Mouse (Mus musculus): ENCODE measurements around the gene Fntb.
"Not testable (repeated sequence)": the region's sequence is repeated elsewhere in the genome, so short reads cannot be mapped to it uniquely, and the experiment has no call there.

The Fntb gene

DNA sequence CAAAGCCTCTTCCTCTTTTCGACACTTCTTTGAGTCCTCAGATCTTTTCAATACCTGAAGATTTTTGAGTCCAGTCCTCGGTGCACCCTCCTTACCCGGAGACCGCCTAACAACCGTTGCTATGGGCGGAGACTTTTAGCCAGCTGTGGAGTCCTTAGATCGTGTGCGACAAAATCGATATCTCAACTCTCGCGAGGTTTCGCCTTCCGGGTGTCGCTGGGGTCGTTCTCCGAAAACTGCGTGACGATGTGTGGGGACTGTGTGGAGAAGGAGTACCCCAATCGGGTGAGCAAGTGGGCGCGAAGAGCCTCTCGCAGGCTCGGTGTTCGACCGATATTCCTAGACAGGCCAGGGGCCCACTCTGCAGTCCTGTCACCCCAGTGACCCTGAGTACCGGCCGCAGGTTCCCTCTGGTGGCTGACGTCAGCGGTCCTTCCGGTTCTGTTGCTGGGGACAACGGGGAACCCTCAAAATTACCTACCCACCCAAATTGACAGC, at the start of gene Fntb, which contains the start of gene Churc1:
Fntb (plus strand) TSS at position 236 of the 498 bp plus-strand sequence.
Churc1 (plus strand) TSS at position 185 of the 498 bp plus-strand sequence.
- DNase-seq (ENCODE audit: low spot score): peak; percentile 91

DNA sequence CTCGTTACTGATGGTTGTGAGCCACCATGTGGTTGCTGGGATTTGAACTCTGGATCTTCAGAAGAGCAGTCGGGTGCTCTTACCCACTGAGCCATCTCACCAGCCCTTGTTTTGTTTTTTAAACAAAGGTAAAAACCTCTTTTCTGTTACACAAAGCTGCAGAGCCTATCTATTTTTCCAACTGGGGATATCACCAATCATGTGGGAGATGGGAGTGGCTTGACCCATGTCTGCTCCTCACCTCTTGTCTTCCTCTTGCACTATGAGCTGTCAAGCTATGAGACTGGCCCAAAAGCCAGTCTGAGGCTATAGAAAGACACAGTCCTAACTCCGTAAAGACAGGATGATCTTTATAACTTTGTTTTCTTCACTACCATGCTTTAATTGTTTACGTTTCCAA, 47.0 kb upstream of the Fntb start:
- DNase-seq (ENCODE audit: low spot score): no peak

DNA sequence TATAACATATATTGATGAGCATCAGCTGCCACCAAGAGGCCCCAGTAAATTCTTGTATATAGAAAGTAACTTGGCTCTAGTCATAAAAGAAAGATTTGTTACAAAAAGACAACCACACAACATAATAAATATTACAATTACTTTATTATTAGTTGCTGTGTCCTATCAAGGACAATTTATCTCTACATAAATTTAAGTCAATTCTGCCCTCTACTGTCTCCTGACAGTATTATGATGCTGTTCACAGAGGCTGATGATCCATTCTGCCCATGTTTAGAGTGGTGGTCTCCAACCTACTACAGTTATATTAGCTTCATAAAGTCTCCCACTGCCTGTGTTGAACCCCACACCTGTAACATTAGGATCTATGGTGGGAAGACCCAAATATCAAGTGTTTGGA, 44.8 kb upstream of the Fntb start:
- DNase-seq (ENCODE audit: low spot score): no peak

DNA sequence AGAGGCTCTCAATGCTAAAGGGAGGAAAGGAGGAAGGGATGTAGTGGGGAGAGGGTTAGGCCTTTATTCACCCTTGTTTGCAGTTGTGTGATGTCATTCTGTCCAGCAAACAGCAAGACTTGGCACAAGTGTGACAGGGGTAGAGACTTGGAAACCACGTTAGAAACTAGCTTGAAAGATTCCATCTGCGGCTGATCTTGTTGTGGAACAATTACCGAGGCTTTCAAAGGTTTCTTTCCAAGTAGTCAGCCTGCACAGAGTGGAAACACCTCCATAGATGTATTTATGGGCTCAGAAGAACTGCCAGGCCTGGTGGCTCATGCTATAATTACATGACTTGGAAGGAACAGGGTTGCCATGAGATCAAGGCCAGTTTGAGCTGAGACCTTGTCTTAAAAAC, 43.4 kb upstream of the Fntb start:
- no peak for DNase-seq (ENCODE audit: low spot score)

DNA sequence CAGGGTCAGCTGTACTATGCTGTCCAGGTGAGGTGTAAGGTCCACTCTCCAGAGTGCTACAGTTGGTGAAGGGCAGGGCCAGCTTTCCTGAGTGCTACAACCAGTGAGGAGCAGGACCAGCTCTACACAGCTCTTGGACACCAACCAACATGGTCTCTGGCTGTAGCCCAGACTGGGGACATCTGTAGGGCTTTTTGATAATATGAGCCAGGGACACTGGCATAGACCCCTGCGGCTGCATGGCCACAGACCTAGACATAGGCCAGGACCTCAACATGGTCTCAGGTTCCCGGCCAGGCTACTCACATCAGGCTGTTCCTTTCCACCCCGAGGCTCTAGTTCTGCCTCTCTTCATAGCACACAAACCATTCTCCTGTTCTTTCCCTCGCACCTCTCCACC, 37.4 kb upstream of the Fntb start:
- no peak for DNase-seq (ENCODE audit: low spot score)

DNA sequence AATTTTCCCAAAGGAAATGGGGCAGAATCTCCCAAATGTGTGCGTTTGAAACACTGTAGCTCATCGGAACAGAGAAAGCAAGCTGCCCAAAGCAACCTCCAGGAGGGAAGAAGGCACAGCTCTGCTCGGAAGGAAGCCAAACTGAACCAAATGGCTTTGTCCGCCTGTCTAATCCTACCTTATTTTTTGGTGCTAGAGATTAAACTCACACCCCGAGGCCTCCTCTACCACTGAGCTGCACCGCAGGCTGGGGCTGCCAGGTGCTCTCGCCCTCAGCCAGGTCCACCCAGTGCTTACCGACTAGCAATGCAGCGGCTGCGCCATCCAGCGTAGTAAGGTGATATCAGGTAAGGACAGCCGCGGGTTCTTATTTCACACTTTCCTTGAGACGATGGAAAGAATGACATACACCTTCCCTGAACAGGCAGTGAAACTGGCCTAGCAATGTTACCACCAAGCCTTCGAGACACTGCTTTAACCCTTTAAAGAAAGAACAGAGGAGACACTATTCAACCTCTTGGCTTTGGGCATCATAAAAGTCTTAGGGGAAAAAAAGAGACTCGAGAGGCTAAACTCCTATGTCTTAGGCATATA, 14.4 kb upstream of the Fntb start:
- no peak for DNase-seq (ENCODE audit: low spot score)

DNA sequence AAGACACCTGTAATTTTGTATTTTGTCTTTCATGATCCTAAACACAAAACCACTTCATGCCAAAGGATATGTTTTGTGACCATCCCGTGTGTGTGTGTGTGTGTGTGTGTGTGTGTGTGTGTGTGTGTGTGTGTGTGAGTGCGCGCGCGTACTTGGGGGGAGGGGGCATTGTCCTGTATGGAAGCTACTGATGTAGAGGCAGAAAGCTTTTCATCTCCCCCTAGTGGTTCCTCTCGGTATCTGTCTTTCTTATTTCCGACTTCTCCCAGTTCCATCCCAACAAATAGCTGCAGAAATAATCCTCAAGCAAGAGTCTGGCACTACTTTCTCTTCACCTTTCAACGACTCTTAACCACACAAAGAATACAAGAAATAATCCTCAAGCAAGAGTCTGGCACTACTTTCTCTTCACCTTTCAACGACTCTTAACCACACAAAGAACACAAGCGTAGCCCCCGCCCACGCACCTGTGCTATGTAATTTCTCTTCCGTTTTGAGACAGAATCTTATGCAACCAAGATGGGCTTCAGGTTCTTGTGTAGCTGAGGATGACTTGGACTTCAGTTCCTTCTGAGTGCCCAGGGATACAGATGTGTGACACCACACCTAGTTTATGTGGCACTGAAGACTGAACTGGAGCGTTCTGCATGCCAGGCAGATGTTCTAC, 12.6 kb upstream of the Fntb start:
- peak; percentile 80 for DNase-seq (ENCODE audit: low spot score)

DNA sequence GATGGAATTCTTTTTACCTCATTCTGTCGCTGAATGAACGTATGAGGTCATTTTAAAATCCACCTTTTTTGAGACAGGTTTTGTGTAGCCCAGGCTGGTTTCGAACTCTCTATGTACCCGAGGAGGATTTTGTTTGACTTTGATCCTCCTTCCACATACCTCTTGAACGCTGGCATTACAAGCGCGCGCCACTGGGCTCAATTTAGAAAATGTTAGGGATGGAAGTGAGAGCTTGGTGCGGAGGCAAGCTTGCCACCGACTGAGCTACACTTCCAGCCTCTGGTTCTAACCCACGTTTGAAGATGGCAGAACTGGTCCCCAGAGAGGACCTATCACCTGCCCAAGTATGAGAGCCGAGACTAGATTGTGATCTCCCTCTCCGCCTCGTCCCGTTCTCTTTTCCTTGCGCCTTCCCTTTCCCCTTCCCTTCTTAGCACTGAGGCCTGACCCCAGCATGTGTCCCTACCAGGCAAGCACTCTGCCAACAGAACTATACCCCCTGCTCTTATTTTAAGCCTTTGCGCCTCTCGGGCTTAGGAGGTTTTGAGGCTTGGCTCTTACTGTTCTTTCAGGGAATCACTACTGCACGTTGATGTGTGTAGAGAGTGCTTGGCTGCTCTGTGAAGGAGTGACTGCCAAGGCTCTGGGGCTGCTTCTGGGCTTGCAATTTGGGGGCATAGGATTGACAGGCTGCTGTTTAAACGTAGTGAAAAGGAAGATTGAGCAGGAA, 677 bp downstream of the Fntb start:
- peak; percentile 36 for DNase-seq (ENCODE audit: low spot score)

DNA sequence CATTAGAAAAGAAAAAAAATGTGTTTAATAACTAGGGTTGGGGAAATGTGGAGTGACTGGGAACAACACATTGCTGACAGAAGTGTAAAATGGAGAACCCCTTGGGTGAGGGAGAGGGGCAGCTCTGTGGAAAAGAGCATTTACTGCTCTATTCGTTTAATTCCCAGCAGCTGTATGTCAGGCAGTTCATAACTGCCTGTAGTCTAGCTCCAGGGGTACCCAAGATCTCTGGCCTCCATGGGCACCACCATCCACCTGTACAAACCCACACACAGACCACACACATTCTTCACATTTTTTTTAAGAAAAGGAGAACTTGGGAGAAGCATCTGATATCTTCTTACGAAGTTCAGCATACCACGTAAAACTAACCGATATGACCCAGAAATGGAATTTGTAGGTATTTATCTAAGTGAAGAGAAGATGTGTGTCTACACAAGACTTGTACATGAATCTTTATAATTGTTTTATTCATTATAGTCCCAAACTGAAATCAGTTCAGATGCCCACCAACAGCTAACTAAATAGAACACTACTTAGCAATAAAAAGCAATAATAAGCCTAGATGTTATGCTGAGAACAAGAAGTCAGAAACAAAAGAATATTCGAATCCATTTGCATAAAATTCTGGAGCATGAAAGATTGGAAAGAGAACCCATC, 5.6 kb downstream of the Fntb start:
- no peak for DNase-seq (ENCODE audit: low spot score)

DNA sequence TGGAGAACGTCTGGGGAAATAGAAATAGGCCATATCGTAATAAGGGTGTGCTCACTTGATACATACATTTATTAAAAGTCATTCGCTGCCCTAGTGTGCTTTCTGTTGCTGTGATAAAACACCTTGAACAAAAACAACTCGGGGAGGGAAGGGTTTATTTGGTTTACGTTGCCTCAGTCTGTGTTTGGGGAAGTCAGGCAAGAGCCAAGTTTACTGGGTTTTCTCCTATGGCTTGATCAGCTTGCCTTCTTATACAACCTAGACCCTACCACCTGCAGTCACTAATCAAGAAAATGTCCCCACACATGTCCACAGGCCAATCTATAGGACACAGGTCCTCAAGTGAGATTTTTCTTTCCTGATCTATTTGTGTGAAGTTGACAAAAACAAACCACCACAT, 6.2 kb downstream of the Fntb start:
- no peak for DNase-seq (ENCODE audit: low spot score)

DNA sequence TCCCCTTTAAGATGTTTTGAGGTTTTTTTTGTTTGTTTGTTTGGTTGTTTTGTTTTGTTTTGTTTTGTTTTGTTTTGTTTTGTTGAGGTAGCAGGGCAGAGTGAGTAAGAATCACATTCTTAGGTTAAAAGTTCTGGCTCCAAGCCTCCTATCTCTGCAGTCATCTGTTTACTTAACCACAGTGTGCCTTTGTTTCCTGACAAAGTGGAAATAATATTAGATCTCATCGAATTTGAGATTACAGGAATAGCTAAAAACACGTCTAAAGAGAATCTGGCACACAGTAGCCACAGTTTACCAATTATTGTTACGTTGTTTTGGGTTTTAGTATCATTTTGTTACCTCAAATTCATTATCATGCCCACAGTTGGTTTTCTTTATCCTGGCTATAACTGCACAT, 9.3 kb downstream of the Fntb start:
- no peak for DNase-seq (ENCODE audit: low spot score)

DNA sequence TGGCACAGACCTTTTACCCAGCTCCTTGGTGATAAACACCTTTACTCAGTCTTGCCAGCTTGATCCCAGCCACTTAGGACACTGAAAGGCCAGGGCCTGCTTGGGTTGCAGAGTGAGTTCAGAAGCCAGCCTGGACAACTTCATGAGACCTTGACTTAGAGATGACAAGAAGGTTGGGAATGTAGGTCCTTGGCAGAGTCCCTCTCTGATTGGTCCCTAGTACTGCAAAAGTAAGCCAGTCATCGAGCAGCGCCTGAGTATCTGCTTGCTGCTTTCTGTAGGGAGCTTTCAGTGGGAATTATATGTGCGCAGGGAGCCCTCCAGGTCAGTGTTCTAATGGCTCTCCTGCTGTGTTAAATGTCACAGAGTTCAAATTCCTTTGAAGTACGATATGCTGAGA, 9.7 kb downstream of the Fntb start:
- DNase-seq (ENCODE audit: low spot score): no peak

DNA sequence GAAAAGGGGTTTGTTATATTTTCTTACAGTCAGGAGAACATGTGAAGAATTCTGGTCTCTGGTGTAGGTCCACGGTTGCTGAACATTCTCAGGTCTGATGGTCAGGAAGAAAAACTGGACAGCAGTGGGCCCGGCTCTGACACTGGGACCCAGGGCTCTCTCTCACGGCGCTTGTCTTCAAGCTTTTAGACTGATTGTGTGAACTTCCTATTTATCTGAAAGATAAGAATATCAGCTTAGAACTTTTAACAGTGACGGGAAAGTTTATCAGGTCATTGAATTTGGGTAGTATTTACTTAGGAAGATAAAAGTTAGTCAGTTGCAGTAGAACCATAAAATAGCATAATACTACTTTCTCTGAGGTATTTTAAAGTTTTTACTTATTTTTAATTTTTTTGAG, 11.5 kb downstream of the Fntb start:
- DNase-seq (ENCODE audit: low spot score): no peak

DNA sequence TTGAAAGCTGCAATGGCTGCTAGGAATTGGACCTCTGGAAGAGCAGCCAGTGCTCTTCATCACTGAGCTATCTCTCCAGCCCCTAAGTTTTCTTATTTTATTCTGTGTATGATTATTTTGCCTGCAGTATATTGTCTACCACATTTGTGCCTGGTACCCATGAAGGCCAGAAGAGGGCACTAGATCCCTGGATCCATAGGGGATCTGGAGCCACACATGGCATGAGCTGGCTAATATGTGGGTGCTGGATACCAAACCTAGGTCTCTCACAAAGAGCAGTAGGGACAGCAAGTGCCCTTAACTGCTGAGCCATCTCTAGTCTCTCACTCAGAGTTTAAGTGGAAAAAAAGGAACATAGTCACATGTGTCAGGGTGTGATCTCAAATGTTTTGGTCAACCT, 12.5 kb downstream of the Fntb start:
- no peak for DNase-seq (ENCODE audit: low spot score)

DNA sequence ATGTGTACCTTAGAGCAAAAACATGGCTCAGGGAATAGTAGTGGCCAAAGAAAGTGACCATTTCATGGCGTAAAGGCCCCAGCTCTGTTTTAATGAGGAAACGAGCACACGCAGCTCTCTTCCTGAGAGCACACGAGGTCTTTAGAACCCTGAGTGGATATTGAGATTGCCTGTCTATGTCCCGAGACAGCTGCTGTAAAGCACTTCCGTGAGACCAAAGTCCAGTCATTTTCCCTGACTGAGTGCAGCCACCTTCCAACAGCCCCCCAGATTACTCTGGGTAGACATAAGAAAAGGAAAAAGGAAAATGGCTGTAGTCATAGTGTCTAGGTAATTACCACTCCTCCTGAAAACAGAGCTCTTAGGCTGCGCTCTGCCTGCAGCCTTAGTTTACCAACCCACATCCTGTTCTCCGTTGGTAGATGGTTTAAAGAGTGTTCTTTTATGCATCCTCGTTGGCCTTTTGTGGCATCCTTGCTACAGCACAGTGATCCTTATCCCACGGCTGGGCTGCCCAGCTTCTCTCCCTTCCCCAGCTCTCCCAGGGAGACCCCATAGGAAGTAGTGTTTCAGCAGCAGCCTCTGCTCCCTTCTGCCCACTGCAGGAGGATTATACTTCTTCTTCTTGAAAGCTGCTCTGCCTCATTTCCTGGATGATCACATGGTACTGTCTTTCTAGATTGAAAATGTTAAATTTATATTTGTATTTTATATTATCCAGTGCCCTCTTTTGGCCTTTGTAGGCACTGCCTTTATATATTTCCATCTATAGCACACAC, 13.1 kb downstream of the Fntb start:
- no peak for DNase-seq (ENCODE audit: low spot score)

DNA sequence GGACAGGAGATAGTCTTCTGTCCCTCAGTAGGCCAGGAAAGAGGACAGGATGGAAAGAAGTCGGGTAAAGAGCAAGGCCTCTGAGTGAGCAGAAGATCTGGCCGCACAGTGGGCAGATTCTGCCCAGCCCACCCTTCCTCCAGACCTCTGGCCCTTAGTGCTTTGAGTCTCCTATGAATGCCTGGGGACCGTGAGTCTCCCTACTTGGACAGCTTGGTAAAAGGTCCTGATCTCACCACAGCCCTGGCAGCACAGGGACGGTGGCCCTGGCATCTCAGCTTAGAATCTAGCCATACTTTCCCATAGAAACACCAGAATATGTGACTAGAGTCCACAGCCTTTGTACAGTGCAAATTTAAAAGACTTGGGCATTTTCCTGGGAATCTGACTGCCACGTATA, 14.6 kb downstream of the Fntb start:
- DNase-seq (ENCODE audit: low spot score): no peak

DNA sequence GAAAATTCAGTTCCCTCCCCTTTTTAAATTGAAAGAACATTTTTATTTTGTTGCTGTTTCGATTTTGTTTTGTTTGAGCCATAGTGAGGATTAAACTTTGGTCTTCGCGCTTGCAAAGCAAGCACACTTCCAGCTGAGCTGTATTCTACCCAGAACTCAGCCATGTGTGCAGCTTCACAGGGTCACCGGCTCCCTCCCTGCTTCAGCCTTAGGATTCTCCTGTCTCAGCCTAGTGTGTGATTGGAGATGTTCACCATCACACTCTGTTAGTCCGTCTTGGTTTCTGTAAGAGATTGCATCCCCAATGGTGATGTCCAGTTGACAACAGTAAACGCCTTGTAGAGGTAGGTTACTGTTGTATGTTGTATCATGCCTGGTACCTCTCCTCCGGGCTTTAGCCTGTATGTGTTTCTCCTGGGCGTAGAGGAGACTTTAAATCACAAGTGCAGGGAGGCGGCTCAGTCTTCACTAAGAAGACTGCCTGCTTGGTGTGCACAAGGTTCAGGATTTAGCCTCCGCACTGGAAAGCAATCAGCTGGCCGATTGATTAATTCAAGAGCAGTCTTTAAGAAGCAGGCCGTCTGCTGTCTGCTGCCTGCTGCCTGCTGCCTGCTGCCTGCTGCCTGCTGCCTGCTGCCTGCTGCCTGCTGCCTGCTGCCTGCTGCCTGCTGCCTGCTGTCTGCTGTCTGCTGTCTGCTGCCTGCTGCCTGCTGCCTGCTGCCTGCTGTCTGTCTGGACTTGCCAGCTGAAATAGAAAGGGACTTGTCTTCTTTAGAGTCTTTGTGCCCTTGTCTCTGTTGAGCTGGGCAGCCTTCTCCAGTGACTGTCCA, 15.5 kb downstream of the Fntb start:
- no peak for DNase-seq (ENCODE audit: low spot score)

DNA sequence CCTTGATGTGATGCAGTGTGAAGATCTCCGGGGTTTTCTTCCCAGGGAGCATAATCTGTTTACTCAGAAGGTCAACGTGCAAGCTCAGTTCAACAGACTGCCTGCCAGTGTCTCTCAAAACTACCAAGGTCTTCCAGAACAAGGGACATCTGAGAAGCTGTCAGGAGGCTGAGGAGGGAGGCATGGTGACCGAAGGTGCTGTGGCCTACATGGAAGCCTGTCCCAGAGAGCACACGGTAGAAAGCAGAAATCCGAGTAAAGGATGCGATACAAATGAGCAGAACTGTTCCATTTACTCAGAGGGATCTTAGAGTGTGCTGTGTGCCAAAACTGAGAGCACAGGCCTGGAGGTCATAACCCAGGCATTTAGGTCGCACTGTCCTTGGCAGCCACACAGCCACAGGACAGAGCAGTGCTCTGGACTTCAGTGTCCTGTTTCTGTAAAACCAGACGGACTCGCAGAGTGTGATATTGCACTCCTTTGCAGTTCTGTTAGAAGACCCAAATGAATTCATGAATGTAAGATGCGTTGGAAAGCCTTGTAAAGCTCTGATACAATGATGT, 18.7 kb downstream of the Fntb start:
- no peak for DNase-seq (ENCODE audit: low spot score)

DNA sequence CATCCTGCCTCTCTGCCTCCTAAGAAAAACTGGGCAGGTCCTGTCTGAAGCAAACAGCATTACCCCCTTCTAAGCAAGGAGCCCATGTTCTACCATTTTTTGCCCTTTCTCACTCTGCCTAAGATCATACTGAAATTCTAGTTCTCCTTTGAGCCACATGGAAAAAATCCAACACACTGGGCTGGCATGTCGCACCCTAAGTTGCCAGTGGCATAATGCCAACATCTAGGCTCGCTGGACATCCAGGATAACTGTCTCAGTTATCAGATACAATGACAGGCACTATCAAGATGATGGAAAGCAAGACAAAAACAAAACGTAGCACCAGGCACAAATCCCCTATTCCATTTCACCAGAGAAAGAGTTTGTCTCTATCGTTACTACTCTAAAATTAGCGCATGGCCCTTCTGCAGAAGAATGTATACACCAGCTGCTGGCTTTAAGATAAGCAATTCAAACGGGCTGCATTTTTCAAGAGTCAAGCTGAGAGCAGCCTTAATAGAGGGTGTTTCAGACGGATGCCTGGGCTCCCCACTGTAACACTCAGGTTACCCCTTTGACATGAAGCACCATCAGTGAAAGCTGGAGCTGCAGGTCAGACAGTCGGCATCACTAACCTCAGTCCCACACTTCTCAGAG, 25.2 kb downstream of the Fntb start:
- no peak for DNase-seq (ENCODE audit: low spot score)

DNA sequence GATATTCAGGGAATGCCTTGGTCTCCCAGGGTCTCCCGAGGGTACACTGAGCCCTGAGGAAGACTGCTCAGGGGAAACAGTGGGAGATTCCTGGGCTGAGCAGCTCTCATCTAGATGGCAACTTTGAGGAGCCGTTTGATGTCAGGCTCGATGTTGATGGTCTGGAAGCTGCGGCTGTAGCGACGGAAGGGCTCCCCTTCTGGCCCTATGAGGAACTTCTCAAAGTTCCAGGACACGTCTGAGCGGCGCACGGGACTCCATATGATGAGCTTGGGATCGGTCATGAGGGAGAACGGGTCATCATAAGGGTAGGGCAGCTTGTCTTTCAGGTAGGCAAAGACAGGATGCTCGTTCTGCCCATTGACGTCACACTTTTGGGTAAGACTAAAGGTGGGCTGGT, 27.2 kb downstream of the Fntb start:
- not testable (repeated sequence) for DNase-seq (ENCODE audit: low spot score)
